Mouse (Mus musculus) embryo, embryonic 11.5 days (tissue): Measurements from ENCODE around the gene Hist2h3c1.
"Not testable (repeated sequence)": the region's sequence is repeated elsewhere in the genome, so short reads cannot be mapped to it uniquely, and the experiment has no call there.

Experiments used
- DNase-seq: peaks from one replicate; pipeline ENCODE4 v3.0.0-alpha.2; 2012; ENCODE audit warnings: low read depth, low spot score

The Hist2h3c1 gene

DNA sequence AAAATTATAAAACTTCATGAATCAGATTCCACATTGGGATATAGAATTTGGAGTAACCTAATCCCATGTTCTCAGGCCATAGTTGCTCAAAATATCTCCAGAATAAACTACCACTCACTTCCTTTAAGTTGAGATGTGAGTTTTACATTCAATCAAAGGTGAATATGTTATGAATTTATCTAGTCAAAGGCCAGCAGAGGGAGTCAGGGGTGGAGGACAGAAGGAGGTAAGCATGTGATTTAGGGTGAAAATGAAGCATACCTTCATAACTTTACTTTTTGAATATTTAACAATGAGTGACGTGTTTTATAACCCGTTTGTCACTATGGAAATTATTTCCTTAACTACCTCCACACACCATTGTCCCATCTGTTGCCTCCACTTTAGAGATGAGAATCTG lies 11.6 kb upstream of the Hist2h3c1 start:
- no peak for DNase-seq

- DNase-seq, result no peak
Observed at GRCm38 (mm10) chr3:96235836-96236235, 10.6 kb upstream of the Hist2h3c1 start.

- no peak for DNase-seq
Observed at GRCm38 (mm10) chr3:96236834-96237334, 9.6 kb upstream of the Hist2h3c1 start.

DNA sequence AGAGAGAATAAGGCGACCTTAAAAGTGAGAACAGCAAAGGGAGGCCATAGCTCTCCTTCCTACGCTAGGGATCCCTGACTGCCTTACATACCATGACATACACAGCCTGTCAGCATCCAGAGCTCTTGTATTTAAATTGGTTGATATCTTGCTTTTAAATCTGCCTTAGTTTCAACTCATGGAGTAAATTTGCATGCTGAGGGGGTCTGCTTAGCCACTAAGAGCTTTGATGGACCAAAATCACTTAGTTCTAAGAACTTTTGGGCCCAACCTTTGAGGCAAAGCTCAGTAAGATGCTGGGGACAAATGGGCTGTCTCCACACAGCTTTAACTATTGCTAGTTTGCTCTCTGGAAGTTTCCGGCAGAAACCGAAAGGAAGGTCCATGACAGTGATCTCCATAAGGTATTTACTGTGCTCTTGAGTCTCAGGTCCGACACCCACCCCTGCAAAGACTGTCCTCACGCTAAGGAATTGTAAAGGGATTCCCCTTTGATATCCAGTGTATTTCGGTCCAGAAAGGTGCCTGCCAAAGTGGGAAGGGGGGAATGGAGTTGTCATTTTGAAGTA lies 9.1 kb upstream of the Hist2h3c1 start:
- DNase-seq, result no peak

DNA sequence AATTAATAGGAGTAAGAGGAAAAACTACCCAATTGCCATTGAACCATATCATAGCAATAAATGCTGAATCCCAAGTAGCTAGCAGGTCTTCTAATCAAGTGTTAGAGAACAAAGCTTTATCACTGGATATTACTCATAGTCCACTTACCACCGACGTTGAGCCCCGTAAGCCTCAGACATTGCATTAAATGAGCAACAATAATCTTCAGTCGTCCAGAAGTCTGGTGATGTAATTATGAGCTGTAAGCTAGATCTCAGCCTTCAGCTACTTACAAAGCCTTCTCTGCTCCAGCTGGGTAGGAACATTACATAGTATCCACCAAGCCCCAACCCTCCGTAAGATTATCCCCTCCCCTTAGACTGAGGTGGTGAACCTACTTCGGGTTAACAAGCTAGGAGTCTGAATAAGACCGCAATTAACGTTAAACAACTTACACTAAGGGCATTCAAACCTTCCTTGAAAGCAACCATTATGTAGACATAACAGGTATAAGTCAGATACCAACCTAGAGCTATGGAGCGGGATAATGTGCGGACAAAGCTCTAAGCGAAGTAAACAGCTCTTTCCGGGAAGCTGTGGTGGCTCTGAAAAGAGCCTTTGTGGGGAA lies 8.5 kb upstream of the Hist2h3c1 start:
- DNase-seq, result no peak

DNA sequence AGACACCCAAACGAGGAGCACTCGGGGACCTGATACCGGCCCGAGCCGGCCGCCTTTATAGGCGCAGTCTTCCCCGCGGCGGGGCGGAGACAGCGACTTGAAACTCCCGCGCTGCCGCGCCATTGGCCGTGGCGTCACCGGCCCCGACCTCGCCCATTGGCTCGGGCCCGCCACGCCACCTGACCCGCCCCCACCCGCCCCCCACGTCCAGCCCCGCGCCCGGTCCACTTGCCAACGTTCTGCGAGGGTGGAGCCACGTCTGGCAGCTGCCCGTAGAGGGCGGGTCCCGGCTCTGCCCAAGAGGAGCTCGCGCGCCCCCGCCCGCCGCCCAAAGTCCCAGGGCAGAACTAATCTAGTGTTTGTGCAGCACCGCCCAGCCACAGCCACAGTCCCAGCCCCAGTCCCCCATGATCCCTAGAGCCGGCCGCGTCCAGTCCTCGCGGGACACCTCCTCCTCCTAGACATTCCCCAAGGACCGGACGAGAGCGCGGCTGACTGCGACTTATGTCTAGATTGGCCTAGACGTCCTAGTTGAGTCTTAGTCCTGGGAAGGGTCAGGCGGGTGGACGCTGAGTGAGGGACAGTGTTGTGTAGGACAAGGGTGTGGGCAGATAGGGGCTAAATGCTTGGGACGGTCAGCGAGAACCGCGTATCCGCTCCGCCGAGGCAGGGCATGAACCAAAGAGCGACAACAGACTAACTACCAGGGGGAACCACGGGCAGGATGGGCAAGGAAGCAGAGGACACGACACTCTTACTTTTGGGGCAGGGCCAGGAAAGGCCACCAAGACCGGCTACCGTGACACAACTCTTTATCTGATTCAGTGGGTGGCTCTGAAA lies 7.3 kb upstream of the Hist2h3c1 start, which contains the start of gene Hist2h3c2:
Gene Hist2h3c2, minus strand, starts transcription at position 174 of the 840 bp plus-strand sequence.
- not testable (repeated sequence) for DNase-seq

GRCm38 (mm10) chr3:96239949-96240798 lies 6.3 kb upstream of the Hist2h3c1 start, which contains the start of gene Hist2h2aa2:
Gene Hist2h2aa2, minus strand, starts transcription at chr3:96240276.
- DNase-seq, result not testable (repeated sequence)

DNA sequence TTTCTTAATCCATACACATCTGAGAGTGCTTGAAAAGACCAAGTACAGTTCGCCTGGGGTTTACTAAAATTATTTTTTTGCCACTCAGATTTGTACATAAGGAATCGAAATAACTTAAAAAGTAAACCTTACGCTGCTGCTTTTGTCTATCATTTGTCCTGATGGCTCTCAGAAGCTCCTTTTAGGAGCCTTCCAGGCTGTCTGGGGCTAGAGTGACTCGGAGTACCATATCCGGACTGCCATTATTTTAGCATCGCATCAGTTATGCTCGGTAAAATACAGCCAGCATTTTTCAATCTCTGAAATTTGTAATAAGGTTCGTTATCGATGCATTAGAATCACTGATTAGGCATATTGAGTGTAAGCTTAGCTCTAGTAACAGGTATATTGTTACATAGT lies 5.7 kb upstream of the Hist2h3c1 start:
- DNase-seq, result no peak

GRCm38 (mm10) chr3:96243921-96244572 lies 2.4 kb upstream of the Hist2h3c1 start:
- no peak for DNase-seq

- DNase-seq, result not testable (repeated sequence)
Observed at GRCm38 (mm10) chr3:96245003-96245886, 1.2 kb upstream of the Hist2h3c1 start, which contains the start of gene Hist2h2aa1. Gene Hist2h2aa1, plus strand, starts transcription at chr3:96245497.

DNA sequence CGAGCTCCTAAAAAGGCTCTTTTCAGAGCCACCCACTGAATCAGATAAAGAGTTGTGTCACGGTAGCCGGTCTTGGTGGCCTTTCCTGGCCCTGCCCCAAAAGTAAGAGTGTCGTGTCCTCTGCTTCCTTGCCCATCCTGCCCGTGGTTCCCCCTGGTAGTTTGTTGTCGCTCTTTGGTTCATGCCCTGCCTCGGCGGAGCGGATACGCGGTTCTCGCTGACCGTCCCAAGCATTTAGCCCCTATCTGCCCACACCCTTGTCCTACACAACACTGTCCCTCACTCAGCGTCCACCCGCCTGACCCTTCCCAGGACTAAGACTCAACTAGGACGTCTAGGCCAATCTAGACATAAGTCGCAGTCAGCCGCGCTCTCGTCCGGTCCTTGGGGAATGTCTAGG lies 467 bp upstream of the Hist2h3c1 start:
- DNase-seq, result not testable (repeated sequence)

GRCm38 (mm10) chr3:96247356-96248140 lies 1.1 kb downstream of the Hist2h3c1 start:
- DNase-seq, result no peak

DNA sequence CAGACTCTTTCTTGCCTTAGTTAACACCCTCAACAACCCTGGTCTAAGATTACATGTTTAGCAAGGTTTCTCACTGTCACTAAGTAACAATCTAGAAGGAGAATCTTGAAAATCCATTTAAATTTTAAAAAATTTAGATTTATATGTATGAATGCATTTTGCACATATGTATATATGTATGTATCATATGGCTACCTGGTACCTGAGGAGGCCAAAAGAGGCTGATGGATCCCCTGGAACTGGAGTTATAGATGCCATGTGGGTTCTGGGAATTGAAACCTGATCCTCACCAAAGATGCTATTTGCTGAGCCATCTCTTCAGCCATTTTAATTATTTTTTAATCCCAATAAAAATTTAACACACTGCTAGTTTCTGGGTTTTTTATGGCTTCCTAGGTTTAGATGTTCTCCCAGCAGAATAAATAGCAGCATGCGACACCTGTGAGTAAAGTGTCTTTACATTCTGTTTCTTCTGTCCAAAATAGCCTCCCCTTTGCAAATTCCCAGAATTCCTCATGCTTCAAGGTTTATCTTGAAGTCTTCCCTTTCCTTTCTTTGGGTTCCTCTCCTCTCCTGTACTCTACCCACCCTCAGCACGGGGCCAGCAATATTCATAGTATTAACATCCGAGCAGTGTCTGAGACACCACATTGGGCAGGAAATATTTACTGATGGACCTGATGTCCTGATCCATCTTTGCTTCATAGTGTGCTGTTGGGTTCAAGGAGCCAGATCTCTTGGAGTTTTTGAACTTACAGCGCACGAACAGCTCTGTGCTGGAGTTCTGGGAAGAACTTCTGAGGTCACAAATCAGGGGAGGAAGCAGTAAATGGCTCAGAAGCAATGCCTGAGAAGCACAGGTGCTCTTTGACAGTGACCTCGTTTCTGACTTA lies 1.9 kb downstream of the Hist2h3c1 start:
- DNase-seq, result no peak

DNA sequence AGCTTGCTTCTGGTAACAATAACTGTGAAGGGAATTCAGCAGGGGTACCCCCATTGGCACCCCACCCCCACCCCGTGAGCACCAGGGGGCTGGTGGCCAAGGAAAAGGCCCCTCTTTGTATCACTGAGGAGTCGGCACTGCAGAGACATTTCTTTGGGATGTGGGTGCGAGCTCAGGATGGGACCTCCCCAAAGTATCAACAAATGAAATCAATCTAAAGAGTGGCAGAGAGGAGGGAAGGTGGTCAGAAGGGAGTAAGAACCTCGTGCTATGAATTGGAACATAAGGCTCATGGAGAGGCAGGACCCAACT lies 2.5 kb downstream of the Hist2h3c1 start:
- no peak for DNase-seq

DNA sequence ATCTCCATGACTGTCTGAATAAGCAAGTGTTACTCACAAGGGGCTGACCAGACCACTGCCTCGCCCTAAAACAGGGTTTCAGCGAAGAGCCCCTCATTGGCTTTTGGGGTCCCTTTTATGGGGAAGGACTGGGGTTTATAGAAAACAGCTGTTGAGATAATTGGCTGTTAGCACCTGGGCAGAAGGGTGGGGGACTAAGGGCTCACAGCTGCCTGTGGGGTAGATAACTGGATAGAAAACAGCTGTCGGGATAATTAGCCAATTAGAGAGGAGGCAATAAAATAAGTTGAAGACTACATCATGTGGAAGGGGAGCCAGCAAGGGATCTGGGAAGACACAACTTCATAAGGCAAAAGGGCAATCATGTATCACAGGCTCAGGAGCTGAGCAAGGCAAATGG lies 4.4 kb downstream of the Hist2h3c1 start:
- DNase-seq, result no peak

DNA sequence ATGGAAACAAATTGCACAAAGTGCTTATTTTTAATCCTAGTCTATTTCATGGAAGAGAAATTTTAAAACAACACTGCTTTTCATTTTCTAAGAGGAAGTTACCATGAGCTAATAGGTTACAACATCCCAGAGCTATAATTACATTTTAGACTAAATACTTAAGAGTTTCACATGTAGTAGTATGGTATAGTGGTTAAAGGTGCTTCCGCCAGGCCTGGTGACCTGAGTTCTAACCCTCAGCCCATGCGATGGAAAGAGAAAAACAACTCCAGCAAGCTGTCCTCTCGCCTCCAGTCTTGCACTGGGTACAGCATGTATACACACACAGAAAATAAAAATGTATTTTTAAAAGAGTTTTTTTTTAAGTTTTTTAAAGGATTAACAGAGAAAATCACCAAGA lies 5.3 kb downstream of the Hist2h3c1 start:
- DNase-seq, result no peak

DNA sequence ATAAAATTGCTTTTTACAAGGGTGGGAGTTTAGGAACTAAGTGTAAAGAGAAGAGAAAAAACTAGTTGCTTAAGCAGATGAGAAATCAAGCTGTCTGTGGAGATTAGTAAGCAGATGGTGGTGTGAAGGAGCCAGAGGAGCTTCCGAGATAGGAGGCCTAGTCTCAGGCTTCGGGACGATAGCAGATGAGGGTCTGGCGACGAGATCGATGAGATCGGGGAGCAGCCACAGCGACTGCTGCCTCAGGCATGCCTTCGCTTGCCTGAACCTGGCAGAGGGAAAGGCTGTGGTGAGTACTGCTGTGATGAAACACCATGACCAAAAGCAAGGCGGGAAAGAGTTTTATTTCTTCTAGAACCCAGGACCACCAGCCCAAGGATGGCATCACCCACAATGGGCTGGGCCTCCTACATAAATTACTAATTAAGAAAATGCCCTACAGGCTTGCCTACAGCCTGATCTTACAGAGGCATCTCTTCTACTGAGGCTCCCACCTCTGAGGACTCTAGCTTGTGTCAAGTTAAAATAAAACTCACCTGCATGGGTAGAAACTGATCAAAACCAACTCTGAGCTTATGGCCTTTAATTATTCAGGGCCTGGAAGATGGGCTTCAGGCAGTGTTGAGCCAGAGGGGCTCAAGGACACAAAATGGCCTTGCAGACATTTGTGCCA lies 8.3 kb downstream of the Hist2h3c1 start:
- DNase-seq, result no peak
